Mouse (Mus musculus): ENCODE measurements around the gene Arid3a. TPM values are rescaled to one million over a fixed set of nuclear protein-coding genes. Genes with fewer than 3 reads are reported as not detected.

Gene Arid3a
- polyA plus RNA-seq, 1 experiment from 2014 or later = 5.5 TPM

- TF ChIP-seq CTCF (IDR thresholded peaks at IDR 0.05; ENCODE audit: low read depth) (no peak), EP300 (IDR thresholded peaks at IDR 0.05; ENCODE audit: low read depth) (no peak)
- H3K4me3 ChIP-seq (ENCODE audit: low read depth, low read length) = peak overlapping the region; percentile 86
- H3K9ac ChIP-seq (replicated peaks) = peak overlapping the region; percentile 58
- no peak for ATAC-seq
- peak overlapping the region; percentile 97 for H3K4me2 ChIP-seq (ENCODE audit: low read depth, low read length)
- H3K36me3 ChIP-seq (replicated peaks; ENCODE audit: insufficient read depth, low read length) = peaks cover 28% of the 10 kb centered on the region
- peaks cover 47% of the 10 kb centered on the region for H3K4me1 ChIP-seq (ENCODE audit: insufficient read depth)
- H3K27ac ChIP-seq (ENCODE audit: low read depth) = peak overlapping the region; percentile 74
- H3K27me3 ChIP-seq (ENCODE audit: insufficient read depth, low read length) = no peaks in the 10 kb centered on the region
- DNase-seq = no peak
- no peaks in the 10 kb centered on the region for H3K9me3 ChIP-seq (ENCODE audit: low read length)
- whole genome bisulfite sequencing (ENCODE audit: insufficient replicate concordance) = 30% methylated on average over 9 of the region's 9 CpGs
Measured at GRCm38 (mm10) chr10:79928907-79929701, 2.3 kb downstream of the Arid3a start.

- Histone ChIP-seq H3K4me3 (ENCODE audit: low read depth, low read length) (no peak overlapping the region), H3K4me1 (ENCODE audit: insufficient read depth) (peaks cover 56% of the 10 kb centered on the region)
Measured at GRCm38 (mm10) chr10:79929967-79930825, 3.4 kb downstream of the Arid3a start.

DNA sequence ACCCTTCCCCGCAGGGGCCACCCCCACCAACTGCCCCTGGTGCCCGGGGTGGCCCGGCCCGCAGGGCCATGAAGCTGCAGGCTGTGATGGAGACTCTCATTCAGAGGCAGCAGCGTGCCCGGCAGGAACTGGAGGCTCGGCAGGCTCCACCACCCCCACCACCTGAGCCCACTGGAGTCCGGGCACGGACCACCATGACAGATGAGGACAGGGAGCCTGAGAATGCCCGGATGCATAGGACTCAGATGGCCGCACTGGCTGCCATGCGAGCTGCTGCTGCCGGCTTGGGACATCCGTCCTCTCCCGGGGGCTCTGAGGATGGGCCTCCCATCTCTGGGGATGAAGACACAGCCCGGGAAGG lies 4.0 kb downstream of the Arid3a start:
- no peak overlapping the region for H3K9ac ChIP-seq (replicated peaks)
- ATAC-seq = no peak

More at GRCm38 (mm10) chr10:79929967-79930825, 3.4 kb downstream of the Arid3a start:
- no peak overlapping the region; the same call in 1 of the 2 replicates for H3K27ac ChIP-seq (ENCODE audit: low read depth)
- peak overlapping the region; percentile 58; the same call in 1 of the 2 replicates for H3K9ac ChIP-seq (replicated peaks)
- 83% methylated on average over 18 of the region's 18 CpGs for WGBS (ENCODE audit: insufficient replicate concordance)
- ATAC-seq (no peak), DNase-seq (no peak)
- no peak for TF ChIP-seq EP300 (IDR thresholded peaks at IDR 0.05; ENCODE audit: low read depth)
- TF ChIP-seq CTCF (IDR thresholded peaks at IDR 0.05; ENCODE audit: low read depth) = no peak
- no peaks in the 10 kb centered on the region for H3K27me3 ChIP-seq (ENCODE audit: insufficient read depth, low read length)
- peak overlapping the region; percentile 97; the same call in 1 of the 2 replicates for H3K4me2 ChIP-seq (ENCODE audit: low read depth, low read length)
- H3K9me3 ChIP-seq (ENCODE audit: low read length) = no peaks in the 10 kb centered on the region
- peaks cover 33% of the 10 kb centered on the region for H3K36me3 ChIP-seq (replicated peaks; ENCODE audit: insufficient read depth, low read length)

DNA sequence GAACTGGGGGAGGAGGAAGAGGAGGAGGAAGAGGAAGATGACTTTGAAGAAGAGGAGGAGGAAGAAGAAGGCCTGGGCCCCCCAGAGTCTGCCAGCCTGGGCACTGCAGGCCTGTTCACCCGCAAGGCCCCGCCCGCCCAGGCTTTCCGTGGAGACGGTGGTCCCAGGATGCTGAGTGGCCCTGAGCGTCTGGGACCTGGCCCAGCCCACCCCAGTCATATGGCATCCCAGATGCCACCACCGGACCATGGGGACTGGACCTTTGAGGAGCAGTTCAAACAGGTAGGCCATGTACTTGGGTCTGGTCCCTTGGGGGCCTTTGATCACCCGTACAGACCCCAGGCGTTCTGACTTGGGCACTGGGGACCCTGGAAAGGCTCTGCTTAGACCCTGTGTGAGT lies 5.0 kb downstream of the Arid3a start:
- peaks cover 44% of the 10 kb centered on the region for H3K36me3 ChIP-seq (replicated peaks; ENCODE audit: insufficient read depth, low read length)
- H3K4me1 ChIP-seq (ENCODE audit: insufficient read depth) = peaks cover 60% of the 10 kb centered on the region
- TF ChIP-seq EP300 (IDR thresholded peaks at IDR 0.05; ENCODE audit: low read depth) (no peak), CTCF (IDR thresholded peaks at IDR 0.05; ENCODE audit: low read depth) (no peak)
- no peak overlapping the region for H3K27ac ChIP-seq (ENCODE audit: low read depth)
- no peak overlapping the region for H3K9ac ChIP-seq (replicated peaks)
- WGBS (ENCODE audit: insufficient replicate concordance) = 65% methylated on average over 8 of the region's 9 CpGs
- no peak for DNase-seq
- H3K4me2 ChIP-seq (ENCODE audit: low read depth, low read length) = no peak overlapping the region
- H3K4me3 ChIP-seq (ENCODE audit: low read depth, low read length) = no peak overlapping the region
- no peaks in the 10 kb centered on the region for H3K27me3 ChIP-seq (ENCODE audit: insufficient read depth, low read length)
- no peaks in the 10 kb centered on the region for H3K9me3 ChIP-seq (ENCODE audit: low read length)
- no peak for ATAC-seq

More for the DNA sequence above, 4.0 kb downstream of the Arid3a start:
- no peak overlapping the region for H3K4me2 ChIP-seq (ENCODE audit: low read depth, low read length)
- DNase-seq = no peak
- no peaks in the 10 kb centered on the region for H3K9me3 ChIP-seq (ENCODE audit: low read length)
- no peaks in the 10 kb centered on the region for H3K27me3 ChIP-seq (ENCODE audit: insufficient read depth, low read length)
- no peak overlapping the region for H3K4me3 ChIP-seq (ENCODE audit: low read depth, low read length)
- 90% methylated on average over 16 of the region's 16 CpGs for WGBS (ENCODE audit: insufficient replicate concordance)
- peaks cover 58% of the 10 kb centered on the region for H3K4me1 ChIP-seq (ENCODE audit: insufficient read depth)
- TF ChIP-seq CTCF (IDR thresholded peaks at IDR 0.05; ENCODE audit: low read depth) (no peak), EP300 (IDR thresholded peaks at IDR 0.05; ENCODE audit: low read depth) (no peak)
- peaks cover 39% of the 10 kb centered on the region for H3K36me3 ChIP-seq (replicated peaks; ENCODE audit: insufficient read depth, low read length)
- H3K27ac ChIP-seq (ENCODE audit: low read depth) = no peak overlapping the region

- peak overlapping the region; percentile 22; the same call in 1 of the 2 replicates for H3K4me2 ChIP-seq (ENCODE audit: low read depth, low read length)
- no peaks in the 10 kb centered on the region for H3K9me3 ChIP-seq (ENCODE audit: low read length)
- no peak for DNase-seq
- WGBS (ENCODE audit: insufficient replicate concordance) = 50% methylated on average over 8 of the region's 8 CpGs
- peaks cover 69% of the 10 kb centered on the region for H3K4me1 ChIP-seq (ENCODE audit: insufficient read depth)
- H3K9ac ChIP-seq (replicated peaks) = no peak overlapping the region
- no peaks in the 10 kb centered on the region for H3K27me3 ChIP-seq (ENCODE audit: insufficient read depth, low read length)
- peaks cover 45% of the 10 kb centered on the region for H3K36me3 ChIP-seq (replicated peaks; ENCODE audit: insufficient read depth, low read length)
- TF ChIP-seq EP300 (IDR thresholded peaks at IDR 0.05; ENCODE audit: low read depth) = no peak
- TF ChIP-seq CTCF (IDR thresholded peaks at IDR 0.05; ENCODE audit: low read depth) = no peak
- no peak overlapping the region; the same call in 1 of the 2 replicates for H3K27ac ChIP-seq (ENCODE audit: low read depth)
- no peak overlapping the region for H3K4me3 ChIP-seq (ENCODE audit: low read depth, low read length)
- ATAC-seq = no peak
Measured at GRCm38 (mm10) chr10:79932736-79933135, 5.9 kb downstream of the Arid3a start.
